Mouse (Mus musculus) right cerebral cortex, postnatal 25 days (tissue): ENCODE data around the gene Ttc6.

Source experiments
- DNase-seq: peaks from one replicate; pipeline ENCODE4 v3.0.0; 2022

The Ttc6 gene

GRCm38 (mm10) chr12:57563909-57564308, at the start of gene Ttc6:
Ttc6 (plus strand) TSS chr12:57564113.
- no peak for DNase-seq

- no peak for DNase-seq
Measured at GRCm38 (mm10) chr12:57514552-57514951, 49.4 kb upstream of the Ttc6 start.

GRCm38 (mm10) chr12:57515702-57516377, 48.1 kb upstream of the Ttc6 start:
- DNase-seq, result no peak

GRCm38 (mm10) chr12:57528335-57528734, 35.6 kb upstream of the Ttc6 start:
- no peak for DNase-seq

- no peak for DNase-seq
Measured at GRCm38 (mm10) chr12:57530474-57530873, 33.4 kb upstream of the Ttc6 start.

GRCm38 (mm10) chr12:57534517-57534878, 29.4 kb upstream of the Ttc6 start:
- DNase-seq, result no peak

- DNase-seq, result no peak
Measured at GRCm38 (mm10) chr12:57534879-57535611, 28.9 kb upstream of the Ttc6 start.

- no peak for DNase-seq
Measured at GRCm38 (mm10) chr12:57536056-57536908, 27.6 kb upstream of the Ttc6 start.

GRCm38 (mm10) chr12:57536909-57537670, 26.8 kb upstream of the Ttc6 start:
- DNase-seq, result no peak

- DNase-seq, result no peak
Measured at GRCm38 (mm10) chr12:57537791-57538587, 25.9 kb upstream of the Ttc6 start.

GRCm38 (mm10) chr12:57538588-57539550, 25.0 kb upstream of the Ttc6 start:
- DNase-seq, result peak; percentile 39

GRCm38 (mm10) chr12:57539551-57539985, 24.3 kb upstream of the Ttc6 start:
- peak; percentile 40 for DNase-seq

GRCm38 (mm10) chr12:57541118-57541517, 22.8 kb upstream of the Ttc6 start:
- no peak for DNase-seq

- DNase-seq, result peak; percentile 8
Measured at GRCm38 (mm10) chr12:57541931-57542745, 21.8 kb upstream of the Ttc6 start.

GRCm38 (mm10) chr12:57542746-57543626, 20.9 kb upstream of the Ttc6 start:
- DNase-seq, result no peak

- peak; percentile 7 for DNase-seq
Measured at GRCm38 (mm10) chr12:57543627-57543991, 20.3 kb upstream of the Ttc6 start.

- DNase-seq, result peak; percentile 25
Measured at GRCm38 (mm10) chr12:57544641-57545370, 19.1 kb upstream of the Ttc6 start.
